Mouse (Mus musculus) liver, postnatal 0 days (tissue): ENCODE data around the gene Cars.

Experiments
- CTCF ChIP-seq: sonication (generic); IDR thresholded peaks from 2 replicates; pipeline ENCODE4 v1.5.1; 2016; ENCODE audit warnings: antibody characterized with exemption, low read depth
- EP300 ChIP-seq: IDR thresholded peaks from 2 replicates; pipeline ENCODE4 v1.6.1; 2016; ENCODE audit warnings: antibody characterized with exemption, low read depth, mild to moderate bottlenecking

DNA sequence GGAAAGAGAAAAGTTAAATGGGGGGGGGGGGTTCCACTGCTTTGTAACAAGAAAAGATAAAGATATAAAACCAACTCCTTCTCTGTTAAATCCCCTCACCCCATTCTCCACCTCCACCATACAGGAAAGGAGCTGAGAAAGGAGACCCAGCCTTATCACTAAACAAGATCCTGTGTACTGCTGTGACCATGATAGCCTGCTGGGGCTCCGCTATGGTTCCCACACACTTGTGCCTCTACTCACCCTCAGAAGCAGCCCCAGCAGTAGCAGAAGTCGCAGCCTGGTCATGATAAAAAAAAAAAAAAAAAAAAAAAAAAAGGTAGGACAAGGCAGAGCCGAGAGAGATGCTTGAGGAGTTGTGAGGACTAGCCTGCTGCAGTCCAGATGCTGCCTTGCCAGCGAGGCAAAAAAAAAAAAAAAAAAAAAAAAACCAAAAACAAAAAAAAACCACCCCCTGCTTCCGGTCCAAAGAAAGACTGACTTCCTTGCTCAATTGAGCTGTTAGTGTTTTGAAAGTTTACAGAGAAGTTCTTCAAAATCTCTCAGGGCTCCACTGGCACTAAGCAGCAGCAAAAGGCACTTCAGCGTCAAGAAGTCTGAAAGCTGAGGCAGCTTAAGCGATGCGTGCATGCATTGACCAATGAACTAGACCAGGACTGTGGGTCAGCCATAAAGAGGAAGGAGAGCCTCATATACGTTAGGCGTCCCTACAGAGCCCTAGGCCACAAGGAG lies 27.8 kb upstream of the Cars start:
- TF ChIP-seq CTCF (no peak), EP300 (no peak)
